In genomic region chr1:91077456-91077855, GRCm38 (mm10) we compare ENCODE assay signal across 15 mouse cellular contexts.
A peak's percentile ranks its signal among the peaks of the same experiment; 100 is the strongest.
DNase-seq lines count a peak whose midpoint lies in the region; ATAC-seq and TF ChIP-seq lines count a peak whose summit lies in the region.
"Had no signal": no experiment of that assay in that cellular context is flagged by ENCODE, and none has a peak within 500 bp of the region (broad histone marks: within the 10 kb centered on the region; RNA-seq: fewer than 3 reads in every experiment).

No protein-coding gene starts in this region.

- no peaks in the 10 kb centered on the region for H3K9me3 ChIP-seq in hindbrain, embryonic 10.5 days
- H3K9me3 ChIP-seq in hindbrain, postnatal 0 days (ENCODE audit: low read length): no peaks in the 10 kb centered on the region
- H3K9me3 ChIP-seq in embryonic facial prominence, embryonic 15.5 days (replicated peaks): no peaks in the 10 kb centered on the region
- no peaks in the 10 kb centered on the region for H3K9me3 ChIP-seq in intestine, embryonic 16.5 days (ENCODE audit: control insufficient read depth, low read length)
- H3K9me3 ChIP-seq: hindbrain, embryonic 12.5 days; midbrain, embryonic 15.5 days had no signal

- H3K4me2 ChIP-seq in hindbrain, postnatal 0 days (ENCODE audit: low read depth, low read length): no peak overlapping the region
- no peak overlapping the region for H3K4me2 ChIP-seq in embryonic facial prominence, embryonic 15.5 days (replicated peaks)
- H3K4me2 ChIP-seq in intestine, embryonic 16.5 days (ENCODE audit: low read depth, low read length): no peak overlapping the region
- H3K4me2 ChIP-seq: hindbrain, embryonic 12.5 days; midbrain, embryonic 15.5 days had no signal

- DNase-seq in hindbrain, embryonic 10.5 days (ENCODE audit: low spot score): no peak
- DNase-seq in hindbrain, postnatal 0 days (ENCODE audit: low spot score): no peak
- DNase-seq in NIH3T3 (ENCODE audit: low read depth): peak; percentile 93
- no peak for DNase-seq in ovary, postnatal 36 days (ENCODE audit: low spot score)
- DNase-seq: cerebellum, adult 8-10 months; kidney, postnatal 25 days; liver; lung, postnatal 14 days; right cerebral cortex, postnatal 25 days had no signal

- peaks cover 21% of the 10 kb centered on the region for H3K4me1 ChIP-seq in hindbrain, embryonic 10.5 days (replicated peaks)
- H3K4me1 ChIP-seq in hindbrain, postnatal 0 days (ENCODE audit: insufficient read depth, low read length): no peaks in the 10 kb centered on the region
- H3K4me1 ChIP-seq in embryonic facial prominence, embryonic 15.5 days: peaks cover 21% of the 10 kb centered on the region
- peaks cover 23% of the 10 kb centered on the region; the same call in 1 of the 2 replicates for H3K4me1 ChIP-seq in intestine, embryonic 16.5 days (ENCODE audit: control insufficient read depth, insufficient read depth, low read length)
- H3K4me1 ChIP-seq: midbrain, embryonic 15.5 days had no signal

- no peaks in the 10 kb centered on the region for H3K27me3 ChIP-seq in hindbrain, embryonic 10.5 days (ENCODE audit: insufficient read depth, poor library complexity, severe bottlenecking)
- H3K27me3 ChIP-seq in hindbrain, postnatal 0 days (ENCODE audit: insufficient read depth, low read length): no peaks in the 10 kb centered on the region
- no peaks in the 10 kb centered on the region for H3K27me3 ChIP-seq in embryonic facial prominence, embryonic 15.5 days
- H3K27me3 ChIP-seq in intestine, embryonic 16.5 days (replicated peaks; ENCODE audit: control insufficient read depth, insufficient read depth, low read length): no peaks in the 10 kb centered on the region
- H3K27me3 ChIP-seq: hindbrain, embryonic 12.5 days; midbrain, embryonic 15.5 days had no signal

- peak overlapping the region; percentile 71 for H3K27ac ChIP-seq in hindbrain, embryonic 10.5 days
- no peak overlapping the region for H3K27ac ChIP-seq in hindbrain, postnatal 0 days
- peak overlapping the region; percentile 17 for H3K27ac ChIP-seq in embryonic facial prominence, embryonic 15.5 days (replicated peaks)
- H3K27ac ChIP-seq in intestine, embryonic 16.5 days (ENCODE audit: low read length): peak overlapping the region; percentile 33; the same call in 1 of the 2 replicates
- H3K27ac ChIP-seq: hindbrain, embryonic 12.5 days; midbrain, embryonic 15.5 days had no signal

- WGBS in hindbrain, embryonic 10.5 days: 88% methylated on average over 9 of the region's 9 CpGs
- 83% methylated on average over 9 of the region's 9 CpGs for WGBS in hindbrain, postnatal 0 days
- WGBS in embryonic facial prominence, embryonic 15.5 days: 72% methylated on average over 9 of the region's 9 CpGs
- 85% methylated on average over 9 of the region's 9 CpGs for WGBS in intestine, embryonic 16.5 days

- TF ChIP-seq CTCF in hindbrain, postnatal 0 days (IDR thresholded peaks at IDR 0.05; ENCODE audit: low read depth): no peak

- no peak overlapping the region for H3K4me3 ChIP-seq in hindbrain, embryonic 10.5 days
- no peak overlapping the region for H3K4me3 ChIP-seq in hindbrain, postnatal 0 days (ENCODE audit: low read length)
- H3K4me3 ChIP-seq in embryonic facial prominence, embryonic 15.5 days (replicated peaks): no peak overlapping the region
- H3K4me3 ChIP-seq in intestine, embryonic 16.5 days (ENCODE audit: low read length): no peak overlapping the region
- H3K4me3 ChIP-seq: hindbrain, embryonic 12.5 days; midbrain, embryonic 15.5 days had no signal

- no peak overlapping the region for H3K9ac ChIP-seq in hindbrain, postnatal 0 days (replicated peaks; ENCODE audit: low read length)
- no peak overlapping the region for H3K9ac ChIP-seq in embryonic facial prominence, embryonic 15.5 days
- H3K9ac ChIP-seq in intestine, embryonic 16.5 days (ENCODE audit: low read depth, low read length): no peak overlapping the region
- H3K9ac ChIP-seq: hindbrain, embryonic 12.5 days; midbrain, embryonic 15.5 days had no signal

- ATAC-seq in hindbrain, postnatal 0 days: no peak
- no peak for ATAC-seq in embryonic facial prominence, embryonic 15.5 days (ENCODE audit: insufficient number of reproducible peaks, low FRiP score, low TSS enrichment, low read depth)
- no peak for ATAC-seq in intestine, embryonic 16.5 days
- no peak for ATAC-seq in monocyte, adult 5-6 weeks (replicated peaks; ENCODE audit: insufficient number of reproducible peaks, low FRiP score, low TSS enrichment, poor library complexity, severe bottlenecking)
- no peak for ATAC-seq in megakaryocyte, adult 5-6 weeks (ENCODE audit: poor library complexity, severe bottlenecking)
- ATAC-seq: midbrain, embryonic 15.5 days had no signal

- H3K36me3 ChIP-seq in hindbrain, embryonic 10.5 days: no peaks in the 10 kb centered on the region
- no peaks in the 10 kb centered on the region for H3K36me3 ChIP-seq in hindbrain, postnatal 0 days (ENCODE audit: insufficient read depth, low read length)
- no peaks in the 10 kb centered on the region for H3K36me3 ChIP-seq in embryonic facial prominence, embryonic 15.5 days
- no peaks in the 10 kb centered on the region for H3K36me3 ChIP-seq in intestine, embryonic 16.5 days (ENCODE audit: control insufficient read depth, insufficient read depth, low read length)
- H3K36me3 ChIP-seq: hindbrain, embryonic 12.5 days; midbrain, embryonic 15.5 days had no signal
